Mouse (Mus musculus) hindbrain, embryonic 13.5 days (tissue): ENCODE data around the gene Tmem53. TPM values are rescaled to one million over a fixed set of nuclear protein-coding genes. Genes with fewer than 3 reads are reported as not detected.

ENCODE experiments used
- ATAC-seq: fragments of 200-750 bp; cut with Nextera tagmentation; 2 replicates; pipeline ENCODE4 v1.8.0; 2017; ENCODE audit warnings: moderate TSS enrichment; ENCODE audit not compliant: low FRiP score
- H3K27ac ChIP-seq: fragments of 300-500 bp; sonication (generic); 2 replicates; pipeline ENCODE4 v1.5.1; 2015; ENCODE audit warnings: inconsistent platforms, mild to moderate bottlenecking, moderate library complexity
- H3K27me3 ChIP-seq: fragments of 300-500 bp; sonication (generic); 2 replicates; pipeline ENCODE4 v1.6.1; 2015; ENCODE audit warnings: mild to moderate bottlenecking, inconsistent platforms
- H3K36me3 ChIP-seq: fragments of 300-500 bp; sonication (generic); 2 replicates; pipeline ENCODE4 v1.6.1; 2015; ENCODE audit warnings: mild to moderate bottlenecking, inconsistent platforms
- H3K4me1 ChIP-seq: fragments of 300-500 bp; sonication (generic); replicated peaks from 2 replicates; pipeline ENCODE4 v1.6.1; 2015; ENCODE audit warnings: inconsistent platforms
- H3K4me2 ChIP-seq: fragments of 300-500 bp; sonication (generic); 2 replicates; pipeline ENCODE4 v1.6.1; 2015; ENCODE audit warnings: inconsistent platforms, mild to moderate bottlenecking, moderate library complexity
- H3K4me3 ChIP-seq: fragments of 300-500 bp; sonication (generic); 2 replicates; pipeline ENCODE4 v1.5.1; 2015; ENCODE audit warnings: mild to moderate bottlenecking, inconsistent platforms
- H3K9ac ChIP-seq: fragments of 300-500 bp; sonication (generic); 2 replicates; pipeline ENCODE4 v1.6.1; 2015; ENCODE audit warnings: mild to moderate bottlenecking, inconsistent platforms
- H3K9me3 ChIP-seq: fragments of 300-500 bp; sonication (generic); 2 replicates; pipeline ENCODE4 v1.6.1; 2016; ENCODE audit warnings: inconsistent platforms
- WGBS: fragments of 180-500 bp; shearing (Covaris S2); methylation state at CpG from one replicate; pipeline ENCODE4 v1.1.7; 2015; 5-methylcytosine and 5-hydroxymethylcytosine counted together
- polyA plus RNA-seq: library from polyadenylated mRNA; unstranded; fragments of >200 nt; fragmentation: Nextera tagmentation; extraction: Ambion mirVana; gene quantifications from 2 replicates; pipeline ENCODE4 v1.2.1, GENCODE M21; 2015

The Tmem53 gene
- polyA plus RNA-seq, 1 experiment from 2014 or later, result 8.5 TPM

GRCm38 (mm10) chr4:117291696-117292095 lies 39.9 kb downstream of the Tmem53 start:
- Histone ChIP-seq H3K4me3 (no peak overlapping the region), H3K4me2 (no peak overlapping the region), H3K4me1 (peaks cover 28% of the 10 kb centered on the region), H3K27me3 (peaks cover 11% of the 10 kb centered on the region; the same call in 1 of the 2 replicates), H3K9me3 (no peaks in the 10 kb centered on the region), H3K9ac (no peak overlapping the region), H3K36me3 (peaks cover 6% of the 10 kb centered on the region; the same call in 1 of the 2 replicates), H3K27ac (no peak overlapping the region)
- no peak for ATAC-seq
- 95% methylated on average over 2 of the region's 2 CpGs for WGBS

- Histone ChIP-seq H3K4me2 (no peak overlapping the region), H3K27me3 (peaks cover 36% of the 10 kb centered on the region), H3K4me3 (no peak overlapping the region), H3K27ac (no peak overlapping the region; the same call in 1 of the 2 replicates), H3K4me1 (peaks cover 30% of the 10 kb centered on the region), H3K36me3 (no peaks in the 10 kb centered on the region), H3K9ac (no peak overlapping the region), H3K9me3 (no peaks in the 10 kb centered on the region)
- 56% methylated on average over 19 of the region's 19 CpGs for WGBS
- no peak for ATAC-seq
Measured at GRCm38 (mm10) chr4:117296849-117297593, 45.3 kb downstream of the Tmem53 start.

- H3K27me3 ChIP-seq, result peaks cover 44% of the 10 kb centered on the region
- H3K4me1 ChIP-seq, result peaks cover 37% of the 10 kb centered on the region
- H3K9me3 ChIP-seq, result no peaks in the 10 kb centered on the region
- H3K36me3 ChIP-seq, result no peaks in the 10 kb centered on the region
- WGBS, result 65% methylated on average over 9 of the region's 9 CpGs
- H3K27ac ChIP-seq, result no peak overlapping the region
- no peak overlapping the region for H3K9ac ChIP-seq
- H3K4me3 ChIP-seq, result no peak overlapping the region
- no peak for ATAC-seq
- H3K4me2 ChIP-seq, result no peak overlapping the region
Measured at GRCm38 (mm10) chr4:117297819-117298218, 46.1 kb downstream of the Tmem53 start.

- H3K4me1 ChIP-seq, result peaks cover 56% of the 10 kb centered on the region
- 67% methylated on average over 10 of the region's 10 CpGs for WGBS
Measured at GRCm38 (mm10) chr4:117299921-117300320, 48.2 kb downstream of the Tmem53 start.

GRCm38 (mm10) chr4:117302027-117302806 lies 50.5 kb downstream of the Tmem53 start:
- Histone ChIP-seq H3K9me3 (no peaks in the 10 kb centered on the region), H3K4me1 (peaks cover 55% of the 10 kb centered on the region), H3K36me3 (no peaks in the 10 kb centered on the region), H3K27me3 (peaks cover 76% of the 10 kb centered on the region), H3K4me3 (no peak overlapping the region), H3K4me2 (no peak overlapping the region), H3K9ac (no peak overlapping the region; the same call in 1 of the 2 replicates), H3K27ac (no peak overlapping the region; the same call in 1 of the 2 replicates)
- WGBS, result 38% methylated on average over 14 of the region's 14 CpGs
- no peak for ATAC-seq

More at GRCm38 (mm10) chr4:117299921-117300320, 48.2 kb downstream of the Tmem53 start:
- Histone ChIP-seq H3K27ac (no peak overlapping the region), H3K9me3 (no peaks in the 10 kb centered on the region), H3K9ac (peak overlapping the region; percentile 21; the same call in 1 of the 2 replicates), H3K36me3 (no peaks in the 10 kb centered on the region), H3K4me3 (no peak overlapping the region), H3K27me3 (peaks cover 63% of the 10 kb centered on the region), H3K4me2 (no peak overlapping the region)
- ATAC-seq, result no peak

- Histone ChIP-seq H3K4me2 (peak overlapping the region; percentile 67), H3K27me3 (peaks cover 76% of the 10 kb centered on the region), H3K9me3 (no peaks in the 10 kb centered on the region), H3K4me3 (peak overlapping the region; percentile 37), H3K36me3 (no peaks in the 10 kb centered on the region), H3K27ac (peak overlapping the region; percentile 23; the same call in 1 of the 2 replicates), H3K4me1 (peaks cover 51% of the 10 kb centered on the region), H3K9ac (peak overlapping the region; percentile 65)
- 0 out of 2 replicates have a peak, but pooled peaks have one; percentile 8 for ATAC-seq
- WGBS, result 12% methylated on average over 30 of the region's 30 CpGs
Measured at GRCm38 (mm10) chr4:117303581-117304238, 52.0 kb downstream of the Tmem53 start.

GRCm38 (mm10) chr4:117304239-117305025 lies 52.7 kb downstream of the Tmem53 start:
- no peaks in the 10 kb centered on the region for H3K36me3 ChIP-seq
- H3K27me3 ChIP-seq, result peaks cover 75% of the 10 kb centered on the region
- peak overlapping the region; percentile 65 for H3K9ac ChIP-seq
- H3K9me3 ChIP-seq, result no peaks in the 10 kb centered on the region
- H3K4me3 ChIP-seq, result peak overlapping the region; percentile 37
- whole genome bisulfite sequencing, result 4% methylated on average over 51 of the region's 54 CpGs
- peak overlapping the region; percentile 23; the same call in 1 of the 2 replicates for H3K27ac ChIP-seq
- H3K4me1 ChIP-seq, result peaks cover 51% of the 10 kb centered on the region
- H3K4me2 ChIP-seq, result peak overlapping the region; percentile 67
- 0 out of 2 replicates have a peak, but pooled peaks have one; percentile 14 for ATAC-seq

GRCm38 (mm10) chr4:117305461-117305860 lies 53.7 kb downstream of the Tmem53 start:
- Histone ChIP-seq H3K4me1 (peaks cover 42% of the 10 kb centered on the region), H3K36me3 (no peaks in the 10 kb centered on the region), H3K27ac (no peak overlapping the region), H3K27me3 (peaks cover 81% of the 10 kb centered on the region), H3K9ac (no peak overlapping the region), H3K4me3 (no peak overlapping the region), H3K9me3 (no peaks in the 10 kb centered on the region), H3K4me2 (no peak overlapping the region)
- 74% methylated on average over 6 of the region's 7 CpGs for WGBS
- no peak for ATAC-seq

GRCm38 (mm10) chr4:117307270-117307669 lies 55.5 kb downstream of the Tmem53 start:
- Histone ChIP-seq H3K9me3 (no peaks in the 10 kb centered on the region), H3K27me3 (peaks cover 80% of the 10 kb centered on the region), H3K4me2 (no peak overlapping the region), H3K4me1 (peaks cover 40% of the 10 kb centered on the region), H3K9ac (no peak overlapping the region), H3K36me3 (no peaks in the 10 kb centered on the region), H3K27ac (no peak overlapping the region), H3K4me3 (no peak overlapping the region)
- 58% methylated on average over 6 of the region's 6 CpGs for WGBS
- no peak for ATAC-seq

- WGBS, result 91% methylated on average over 1 of the region's 1 CpGs
- H3K9me3 ChIP-seq, result no peaks in the 10 kb centered on the region
- no peak overlapping the region for H3K9ac ChIP-seq
- no peaks in the 10 kb centered on the region for H3K36me3 ChIP-seq
- peaks cover 30% of the 10 kb centered on the region for H3K4me1 ChIP-seq
- no peak for ATAC-seq
- H3K4me2 ChIP-seq, result no peak overlapping the region
- no peak overlapping the region for H3K27ac ChIP-seq
- peaks cover 80% of the 10 kb centered on the region for H3K27me3 ChIP-seq
- no peak overlapping the region for H3K4me3 ChIP-seq
Measured at GRCm38 (mm10) chr4:117309427-117309826, 57.7 kb downstream of the Tmem53 start.

- peaks cover 44% of the 10 kb centered on the region for H3K4me1 ChIP-seq
- no peak overlapping the region for H3K9ac ChIP-seq
- 51% methylated on average over 5 of the region's 5 CpGs for WGBS
- no peaks in the 10 kb centered on the region for H3K9me3 ChIP-seq
- H3K4me3 ChIP-seq, result no peak overlapping the region
- no peaks in the 10 kb centered on the region for H3K36me3 ChIP-seq
- H3K27me3 ChIP-seq, result peaks cover 75% of the 10 kb centered on the region
- ATAC-seq, result no peak
- peak overlapping the region; percentile 55; the same call in 1 of the 2 replicates for H3K27ac ChIP-seq
- H3K4me2 ChIP-seq, result no peak overlapping the region
Measured at GRCm38 (mm10) chr4:117311891-117312290, 60.1 kb downstream of the Tmem53 start.
